Mouse (Mus musculus) lung, postnatal 0 days (tissue): ENCODE measurements at regions not wholly inside any gene's neighbourhood (a gene's known extent, or its start where the extent isn't known, plus 50 kb on each side); places are given as distances from the start of the nearest gene placed in this dataset.

Experiments used
- CTCF ChIP-seq: IDR thresholded peaks from 2 replicates; pipeline ENCODE4 v1.5.1; 2016; ENCODE audit warnings: antibody characterized with exemption, mild to moderate bottlenecking
- EP300 ChIP-seq: IDR thresholded peaks from 2 replicates; pipeline ENCODE4 v1.6.1; 2016; ENCODE audit warnings: antibody characterized with exemption, mild to moderate bottlenecking, control low read depth

GRCm38 (mm10) chr6:95905057-95905456 lies 186.5 kb upstream of the Suclg2 start:
- no peak for TF ChIP-seq CTCF
- no peak for TF ChIP-seq EP300
